Mouse (Mus musculus): ENCODE results near the gene Syvn1.
A peak's percentile ranks its signal among the peaks of the same experiment; 100 is the strongest.

Gene Syvn1

DNA sequence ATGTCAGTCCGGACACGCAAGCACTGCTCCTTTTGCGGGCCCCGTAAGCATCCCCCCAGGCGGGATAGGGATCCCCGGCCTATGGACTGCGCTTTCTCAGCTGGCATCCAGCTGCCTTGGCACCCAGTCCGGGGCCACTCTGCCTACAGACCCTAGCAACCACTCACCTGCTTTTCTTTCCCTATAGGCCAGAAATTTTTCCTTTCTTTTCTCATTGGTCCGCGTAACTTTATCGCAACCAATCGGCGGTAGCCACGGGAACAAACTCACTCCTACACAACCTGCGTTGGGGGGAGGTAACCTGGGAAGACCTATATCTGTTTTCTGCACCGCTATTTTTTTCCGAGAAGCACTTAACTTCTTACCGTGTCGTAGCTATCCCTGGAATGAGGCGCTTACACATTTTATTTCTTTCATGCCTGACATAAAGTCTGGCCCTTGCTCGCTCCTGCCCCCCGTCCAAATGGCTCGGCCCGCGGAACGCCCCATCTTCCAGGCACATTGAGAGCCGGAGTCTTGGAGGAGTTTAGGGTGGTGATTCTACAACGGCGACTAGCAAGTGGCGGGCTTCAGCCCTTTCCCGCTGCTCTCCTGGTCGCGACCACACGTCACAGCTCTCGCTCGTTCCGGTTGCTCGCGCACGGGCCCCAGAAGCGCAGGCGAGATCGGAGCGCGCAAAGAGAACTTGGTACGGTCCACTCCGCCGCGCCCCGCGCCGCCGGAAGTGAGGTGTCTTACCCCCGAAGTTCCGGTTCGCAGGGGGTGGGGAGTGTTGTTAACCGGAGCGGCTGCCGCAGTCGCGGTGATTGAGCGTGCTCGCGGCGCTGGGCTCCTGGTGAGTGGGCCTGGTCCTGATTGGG, at the start of gene Syvn1:
Gene Syvn1 (plus strand): TSS at position 283 of the 860 bp plus-strand sequence.
- DNase-seq = peak; percentile 89 to 92

DNA sequence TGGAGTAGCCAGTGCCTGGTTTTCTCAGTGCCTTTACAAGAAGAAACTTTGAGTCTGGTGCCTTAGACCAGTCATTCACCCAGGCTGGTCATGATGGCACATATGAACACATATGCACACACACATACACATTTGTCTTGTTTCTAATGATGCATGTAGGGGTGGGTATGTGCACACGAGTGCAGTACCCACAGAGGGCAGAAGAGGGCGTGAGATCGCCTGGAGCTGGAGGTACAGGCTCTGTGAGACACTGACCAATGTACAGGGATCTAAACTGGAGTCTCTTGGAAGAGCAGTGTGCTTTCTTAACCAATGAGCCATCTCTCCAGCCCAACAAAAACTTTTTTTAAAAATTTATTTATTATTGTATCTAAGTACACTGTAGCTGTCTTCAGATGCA, 48.2 kb upstream of the Syvn1 start:
- no peak for DNase-seq

DNA sequence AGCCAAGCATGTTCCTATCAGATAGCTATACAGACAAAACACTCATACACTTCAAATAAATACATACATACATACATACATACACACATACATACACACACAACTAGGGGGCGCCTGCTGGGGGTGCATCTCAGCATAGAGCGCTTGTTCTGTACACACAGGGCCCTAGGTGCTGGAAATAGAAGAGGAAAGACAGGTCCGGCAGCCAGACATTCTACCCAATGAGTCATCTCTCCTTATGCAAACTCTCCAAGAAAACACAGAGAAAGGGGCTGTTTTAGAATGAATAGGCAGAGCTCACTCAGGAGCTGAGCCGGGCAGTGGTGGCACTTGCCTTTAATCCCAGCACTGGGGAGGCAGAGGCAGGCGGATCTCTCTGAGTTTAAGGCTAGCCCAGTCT, 46.4 kb upstream of the Syvn1 start:
- no peak for DNase-seq

DNA sequence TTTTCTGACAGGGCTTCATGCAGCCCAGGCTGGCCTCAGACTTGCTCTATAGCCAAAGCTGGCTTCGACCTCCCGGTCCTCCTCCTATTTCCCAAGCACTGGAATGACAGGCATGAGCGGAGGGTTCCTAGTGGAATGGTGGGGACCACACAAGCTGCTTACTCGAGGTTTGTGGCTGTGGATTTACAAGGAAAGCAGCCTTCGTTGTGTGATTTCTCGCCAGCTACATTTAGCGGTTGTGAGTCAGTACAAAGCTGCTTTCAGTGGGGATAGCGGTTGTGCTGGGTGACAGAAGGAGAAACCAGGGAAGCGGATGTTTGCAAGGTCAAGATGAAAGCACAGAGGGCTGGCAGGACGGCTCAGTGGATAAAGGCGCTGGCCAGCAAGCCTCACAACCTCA, 40.8 kb upstream of the Syvn1 start:
- DNase-seq = no peak

DNA sequence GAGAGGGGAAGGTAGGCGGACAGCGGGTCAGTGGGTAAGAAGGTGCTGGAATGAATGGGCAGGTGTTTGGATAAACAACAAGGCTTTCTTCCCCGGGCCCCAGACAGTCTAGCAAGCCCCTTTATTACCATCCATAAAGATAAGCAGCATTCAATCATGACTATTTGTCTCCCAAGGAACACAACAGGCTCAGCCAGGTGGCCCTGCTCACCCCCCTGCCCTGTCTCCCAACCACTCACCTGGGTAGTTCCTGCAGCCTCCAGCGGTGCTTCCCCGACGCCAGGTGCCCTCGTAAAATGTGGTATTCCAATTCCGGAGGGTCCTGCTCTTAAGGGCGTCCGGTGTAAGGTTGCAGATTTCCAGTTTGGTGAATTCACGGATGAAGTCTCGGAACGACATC, 39.4 kb upstream of the Syvn1 start:
- DNase-seq = no peak

DNA sequence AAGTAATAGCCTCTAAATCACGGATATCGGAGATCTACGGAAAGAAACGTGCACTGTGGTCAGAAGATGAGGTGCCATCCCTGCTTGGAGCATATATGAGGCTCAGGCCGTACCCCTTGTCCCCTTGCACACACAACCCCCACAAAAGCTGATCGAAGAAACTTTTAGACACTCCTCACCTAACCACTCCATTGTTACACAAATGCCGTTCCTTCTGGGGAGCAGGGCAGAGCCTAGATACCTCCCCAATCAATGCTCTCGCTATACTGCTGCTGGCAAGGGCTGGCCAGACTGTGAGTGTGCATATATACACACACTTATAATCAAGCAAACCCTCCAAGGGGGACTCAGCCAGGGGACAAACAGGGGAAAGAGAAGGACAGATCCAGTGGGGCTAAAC, 37.2 kb upstream of the Syvn1 start:
- no peak for DNase-seq

DNA sequence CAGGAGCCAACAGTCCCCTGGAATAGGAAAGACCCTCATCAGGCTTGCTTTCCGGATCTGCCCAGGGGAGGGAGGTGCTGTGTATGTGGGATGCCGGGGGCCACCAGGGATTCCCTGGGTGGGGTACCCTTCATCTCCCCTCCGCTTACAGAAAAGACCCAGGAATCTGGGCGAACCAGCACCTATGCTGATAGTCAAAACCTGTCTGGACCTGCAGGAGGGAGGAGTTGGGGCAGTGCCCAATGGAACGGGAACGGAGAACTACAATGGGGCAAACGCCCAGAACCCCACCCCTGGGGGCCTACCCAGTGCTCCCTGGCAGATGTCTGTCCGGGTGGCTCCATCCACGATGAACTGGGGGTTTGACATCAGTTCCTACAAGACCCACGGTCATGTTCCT, 32.7 kb upstream of the Syvn1 start:
- DNase-seq = no peak

DNA sequence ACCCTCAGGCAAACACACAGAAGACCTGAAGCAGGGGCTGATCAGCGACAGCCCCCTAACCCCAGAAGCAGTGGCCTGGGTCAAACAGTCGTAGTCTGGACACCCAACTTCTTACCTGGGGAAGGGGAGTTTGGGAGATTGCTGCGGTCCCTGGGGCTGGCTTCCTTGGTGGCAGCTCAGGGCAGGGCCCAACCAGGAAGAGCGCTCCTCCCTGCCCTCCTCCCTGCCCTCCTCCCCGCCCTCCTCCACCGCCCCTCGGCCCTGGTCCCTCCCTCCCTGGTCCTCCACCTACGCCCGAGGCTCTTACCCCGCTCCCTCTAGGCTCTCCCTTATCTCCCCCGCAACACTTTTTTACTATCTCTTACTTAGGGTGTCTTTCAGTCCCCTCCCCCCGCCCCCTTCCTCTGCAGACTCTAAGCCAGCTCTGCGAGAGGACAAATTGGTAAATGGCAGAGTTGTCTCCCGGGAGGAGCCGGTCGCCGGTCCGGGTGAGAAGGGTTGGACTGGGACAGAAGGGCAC, 31.3 kb upstream of the Syvn1 start:
- peak; percentile 25 to 32 for DNase-seq

DNA sequence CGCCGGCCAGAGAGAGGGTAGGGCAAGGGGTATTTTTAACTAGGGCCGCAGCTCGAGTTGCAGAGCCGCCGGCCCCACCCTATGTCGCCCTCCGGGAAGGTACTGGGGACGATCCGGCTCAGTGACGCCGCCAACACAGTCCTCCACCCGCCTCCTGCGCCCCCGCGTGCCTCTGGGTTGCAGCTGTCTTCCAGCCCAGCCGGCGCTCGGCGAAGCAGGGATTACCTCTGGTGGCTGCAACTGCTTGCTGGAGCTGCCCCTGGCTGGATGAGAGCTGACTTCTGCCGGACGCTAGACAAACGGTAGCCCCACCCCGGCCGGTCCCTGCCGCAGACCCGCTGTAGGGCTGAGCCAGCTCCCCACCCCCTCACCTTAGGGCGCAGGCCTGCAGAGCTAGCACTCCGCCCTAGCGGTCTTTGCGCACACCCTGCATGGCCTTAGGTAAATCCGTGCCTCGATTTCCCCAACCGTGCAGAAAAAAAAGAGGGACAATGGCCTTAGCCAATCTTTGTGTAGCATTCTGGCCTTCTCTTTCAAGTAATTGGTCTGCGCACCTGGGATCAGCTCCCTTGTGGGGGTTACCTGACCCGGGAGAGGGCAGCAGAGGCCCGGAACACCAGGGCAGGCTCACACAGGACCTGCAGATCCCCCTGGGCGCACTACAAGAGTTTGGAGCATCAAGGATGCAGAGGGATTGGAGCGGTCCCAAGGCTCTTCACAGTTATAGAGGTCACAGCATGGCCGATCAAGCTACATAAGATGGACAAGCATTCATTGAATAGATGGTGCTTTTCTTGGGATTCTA, 30.7 kb upstream of the Syvn1 start, which contains the start of gene Capn1:
Gene Capn1 (minus strand): TSS at position 387 of the 805 bp plus-strand sequence.
- peak; percentile 59 to 63 for DNase-seq

DNA sequence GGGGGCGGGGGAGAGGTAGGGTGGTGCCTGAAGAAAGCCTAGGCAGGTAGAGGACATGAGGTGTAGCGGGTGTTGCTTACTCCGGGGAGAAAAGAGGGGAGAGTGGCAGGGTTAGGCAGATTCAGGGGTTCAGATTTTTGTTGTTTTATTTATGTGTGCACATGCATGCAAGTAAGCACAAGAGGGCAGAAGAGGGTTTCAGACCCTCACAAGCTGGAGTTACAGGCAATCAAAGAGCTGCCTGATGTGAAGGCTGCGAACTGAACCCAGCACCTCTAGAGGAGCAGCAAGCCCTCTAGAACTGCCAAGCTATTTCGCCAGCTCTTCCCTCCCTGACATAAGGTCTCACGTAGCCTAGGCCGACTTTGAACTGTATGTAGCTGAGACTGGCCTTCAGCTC, 29.8 kb upstream of the Syvn1 start:
- DNase-seq = peak; percentile 15 to 24

DNA sequence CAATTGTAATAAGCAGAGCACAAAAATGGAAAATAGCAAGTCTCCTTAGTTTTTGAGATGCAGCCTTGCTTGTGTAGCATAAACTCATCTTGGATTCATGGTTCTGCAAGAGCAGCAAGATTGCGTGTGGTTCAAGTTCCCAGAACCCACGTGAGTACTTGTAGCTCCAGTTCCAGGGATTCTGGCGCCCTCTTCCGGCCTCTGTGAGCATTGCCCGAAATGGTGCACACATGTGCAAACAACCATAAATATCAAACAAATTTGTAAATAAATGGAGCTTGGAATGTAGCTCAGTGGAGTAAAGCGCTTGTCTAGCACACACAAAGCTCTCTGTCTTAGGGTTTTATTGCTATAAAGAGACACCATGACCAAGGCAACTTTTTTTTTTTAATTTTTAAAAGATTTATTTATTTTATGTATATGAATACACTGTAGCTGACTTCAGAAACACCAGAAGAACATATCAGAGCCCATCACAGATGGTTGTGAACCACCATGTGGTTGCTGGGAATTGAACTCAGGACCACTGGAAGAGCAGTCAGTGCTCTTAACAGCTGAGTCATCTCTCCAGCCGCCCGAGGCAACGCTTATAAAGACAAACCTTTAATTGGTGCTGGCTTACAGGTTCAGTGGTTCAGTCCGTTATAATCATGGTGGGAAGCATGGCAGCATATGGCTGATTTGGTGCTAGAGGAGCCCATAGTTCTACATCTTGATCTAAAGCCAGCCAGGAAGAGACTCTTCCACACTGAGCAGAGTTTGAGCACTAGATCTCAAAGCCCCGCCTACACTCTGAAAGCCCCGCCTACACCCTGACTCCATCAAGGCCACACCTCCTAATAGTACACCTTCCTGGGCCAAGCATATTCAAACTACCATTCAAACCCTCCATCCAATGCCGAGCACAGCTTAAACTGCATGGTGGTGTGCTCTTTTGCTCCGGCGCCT, 28.0 kb upstream of the Syvn1 start:
- peak; percentile 93 to 94 for DNase-seq

DNA sequence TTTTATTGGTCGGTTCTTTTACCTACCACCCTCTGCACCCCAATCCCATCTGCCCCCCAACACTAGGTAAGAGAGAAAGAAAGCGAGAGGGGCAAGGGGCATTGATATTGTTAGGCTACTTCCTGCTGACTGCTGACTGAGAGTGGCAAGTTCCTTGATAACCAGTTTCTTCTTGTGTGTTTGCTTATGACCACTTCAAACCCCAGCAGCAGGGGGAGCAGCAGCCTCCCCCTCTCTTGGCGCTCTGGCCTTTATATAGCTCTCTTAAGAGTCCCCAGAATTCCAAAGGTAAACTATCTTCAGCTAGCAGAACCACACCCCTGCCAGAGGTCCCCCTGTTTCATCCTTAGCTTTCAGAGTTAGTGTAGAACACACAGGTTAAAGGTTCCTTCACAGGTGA, 26.1 kb upstream of the Syvn1 start:
- DNase-seq = no peak

DNA sequence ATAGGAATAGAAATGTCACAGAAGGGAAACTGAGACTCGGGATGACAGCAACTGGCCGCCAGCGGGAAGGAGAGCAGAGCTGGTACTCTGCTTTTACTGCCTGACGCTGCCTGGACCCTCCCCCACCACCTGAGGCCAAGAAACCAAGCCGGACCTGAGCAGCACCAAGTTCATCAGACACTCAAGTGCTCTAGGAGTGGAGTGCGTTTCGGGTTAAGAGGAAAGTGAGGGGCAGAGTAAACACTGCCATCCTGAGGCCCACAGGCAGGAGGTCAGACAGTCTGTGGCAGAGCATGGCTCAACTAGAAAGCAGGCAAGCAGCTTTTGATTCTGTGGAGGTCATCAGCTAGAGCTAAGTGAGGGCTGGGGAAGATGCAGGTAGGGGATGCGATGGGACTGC, 23.3 kb upstream of the Syvn1 start:
- no peak for DNase-seq

DNA sequence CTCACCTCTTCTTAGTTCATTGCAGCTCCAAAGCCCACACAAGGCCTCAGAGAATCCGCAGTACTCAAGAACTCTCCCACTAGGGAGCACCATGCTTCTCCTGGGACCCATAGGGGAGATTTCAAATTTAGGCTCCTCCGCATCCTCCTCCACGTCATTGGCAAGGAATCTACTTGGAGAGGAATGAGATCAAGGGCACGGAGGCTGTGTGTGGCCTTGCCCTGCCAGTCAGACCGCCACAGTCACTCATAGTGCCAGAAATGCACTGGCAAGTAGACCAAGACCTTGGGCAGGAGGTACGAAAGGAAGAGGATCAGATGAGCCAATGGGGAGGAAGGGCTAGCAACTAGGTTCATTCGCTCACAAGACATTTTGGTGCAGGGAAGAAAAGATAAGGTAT, 22.4 kb upstream of the Syvn1 start:
- DNase-seq = no peak

DNA sequence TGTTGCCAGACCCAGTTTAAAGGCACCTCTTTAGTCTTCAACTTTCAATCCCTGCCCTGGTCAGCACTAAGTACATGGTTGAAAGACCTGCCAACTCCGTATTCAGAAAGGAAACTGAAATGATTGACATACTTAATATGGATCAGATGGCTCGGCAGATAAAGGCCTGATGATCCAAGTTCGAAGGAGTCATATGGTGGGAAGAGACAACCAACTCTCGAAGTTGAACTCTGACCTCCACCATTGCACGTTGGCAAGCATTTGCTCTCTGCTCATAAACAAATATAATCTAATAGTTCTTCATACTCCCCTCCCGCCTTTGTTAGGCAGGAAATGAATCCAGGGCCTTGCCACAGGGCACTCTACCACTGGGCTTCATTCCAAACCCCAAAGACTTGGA, 17.4 kb upstream of the Syvn1 start:
- no peak for DNase-seq

DNA sequence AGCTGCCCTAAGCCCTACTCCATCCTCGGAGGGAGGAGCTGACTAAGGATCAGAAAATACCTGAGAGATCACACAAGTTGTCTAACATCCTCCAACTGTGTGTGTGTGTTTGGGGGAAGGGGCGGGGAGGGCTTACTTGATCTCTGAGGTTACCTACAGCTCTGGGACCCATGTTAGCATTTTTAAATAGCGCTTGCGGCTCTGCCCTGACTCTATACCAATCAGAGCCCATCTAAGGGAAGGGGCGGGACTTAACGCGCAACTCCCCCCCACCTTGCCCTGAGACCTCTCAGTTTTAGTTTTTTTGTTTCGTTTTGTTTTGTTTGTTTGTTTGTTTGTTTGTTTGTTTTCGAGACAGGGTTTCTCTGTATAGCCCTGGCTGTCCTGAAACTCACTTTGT, 16.9 kb upstream of the Syvn1 start:
- no peak for DNase-seq

DNA sequence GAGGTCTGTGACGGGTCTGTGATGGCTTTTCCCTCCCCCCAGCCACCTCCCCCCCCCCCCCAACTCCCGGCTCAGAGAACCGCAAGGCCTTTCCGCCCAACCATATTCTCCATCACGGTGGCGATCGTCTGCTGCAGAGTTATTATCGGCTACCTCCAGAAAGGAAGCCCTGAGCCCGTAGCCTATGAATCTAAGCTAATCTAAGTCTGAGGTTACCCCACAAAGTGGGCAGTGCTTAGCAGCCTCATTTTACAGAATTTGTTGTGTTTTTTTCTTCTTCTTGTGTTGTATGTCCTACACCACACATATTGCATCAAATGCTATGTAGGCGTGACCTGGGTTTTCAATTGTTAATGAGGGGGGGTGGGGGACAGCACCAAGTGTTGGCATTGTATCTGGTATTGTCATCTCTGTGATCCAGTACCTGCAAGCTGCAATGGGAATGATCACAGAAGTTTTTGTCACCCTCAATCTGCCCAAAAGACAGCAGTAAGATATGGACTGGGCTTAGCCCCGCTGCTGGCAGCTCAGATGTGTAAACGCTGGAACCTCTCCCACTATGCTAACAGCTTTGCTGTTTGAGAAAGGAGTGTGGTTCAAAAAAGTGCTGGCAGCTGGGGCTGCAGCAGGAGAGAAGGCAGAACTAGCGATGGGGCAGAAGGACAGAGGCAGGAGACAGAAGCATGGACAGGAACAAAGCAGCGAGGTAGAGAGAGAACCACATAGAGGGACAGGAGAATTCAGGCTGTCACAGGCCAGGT, 15.7 kb upstream of the Syvn1 start:
- DNase-seq = no peak

DNA sequence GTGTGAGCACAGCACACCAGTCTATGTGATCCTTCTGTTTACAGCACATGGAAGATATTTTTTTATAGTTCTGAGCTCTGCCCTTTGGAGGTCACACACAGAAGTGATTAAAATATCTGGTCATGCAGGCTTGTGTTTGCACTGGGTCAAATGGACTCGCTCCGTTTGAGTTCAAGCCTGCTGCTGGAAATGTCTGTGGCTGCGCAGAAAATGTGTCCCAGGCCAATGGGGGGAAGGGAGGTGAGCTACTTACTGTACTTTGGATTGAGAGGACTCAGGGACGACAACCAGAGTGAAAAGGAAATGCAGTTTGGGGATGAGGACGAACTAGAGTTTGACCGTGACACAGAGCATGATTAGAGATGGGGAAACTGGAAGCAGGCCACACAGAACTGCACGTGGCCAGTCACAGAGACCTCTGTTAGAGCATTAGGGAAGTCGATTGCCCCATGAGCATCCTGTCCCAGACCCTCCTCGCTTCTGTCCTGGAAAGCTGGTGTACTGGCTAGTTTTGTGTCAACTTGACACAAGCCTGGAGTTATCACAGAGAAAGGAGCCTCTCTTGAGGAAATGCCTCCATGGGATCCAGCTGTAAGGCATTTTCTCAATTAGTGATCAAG, 10.3 kb upstream of the Syvn1 start:
- DNase-seq = no peak

DNA sequence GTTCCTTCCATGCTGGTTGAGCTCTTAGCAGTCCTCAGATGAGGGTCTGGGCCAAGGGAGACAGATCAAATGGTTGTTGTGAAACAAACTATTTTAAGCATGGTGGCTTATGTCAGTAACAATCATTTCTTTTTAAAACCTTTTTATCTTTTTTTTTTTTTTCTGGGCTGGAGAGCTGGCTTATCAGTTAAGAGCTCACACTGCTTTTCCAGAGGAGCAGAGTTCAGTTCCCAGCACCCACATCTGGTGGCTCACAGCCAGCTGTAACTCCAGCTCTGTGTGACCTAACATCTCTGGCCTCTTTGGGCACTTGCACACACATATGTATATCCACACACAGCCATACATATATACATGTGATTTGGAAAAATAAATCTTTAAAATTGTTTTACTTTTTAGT, 8.7 kb upstream of the Syvn1 start:
- DNase-seq = no peak

DNA sequence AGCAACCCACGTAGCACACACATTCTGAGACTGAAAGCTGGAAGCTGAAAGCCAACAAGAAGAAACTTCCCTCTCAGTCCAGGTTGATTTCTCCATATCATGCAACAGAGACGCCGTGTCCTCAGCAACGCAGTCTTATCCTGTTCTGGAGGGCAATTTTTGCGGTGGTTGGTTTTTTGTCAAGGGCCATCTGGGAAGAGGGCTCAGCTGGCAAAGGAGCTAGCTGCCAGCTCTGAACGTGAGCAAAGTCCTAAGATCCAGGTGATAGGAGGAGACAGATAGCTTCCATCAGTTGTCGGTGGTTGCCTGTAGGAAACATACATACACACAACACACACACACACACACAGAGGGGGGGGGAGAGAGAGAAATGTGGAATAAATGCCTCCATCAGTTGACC, 8.1 kb upstream of the Syvn1 start:
- DNase-seq = no peak

DNA sequence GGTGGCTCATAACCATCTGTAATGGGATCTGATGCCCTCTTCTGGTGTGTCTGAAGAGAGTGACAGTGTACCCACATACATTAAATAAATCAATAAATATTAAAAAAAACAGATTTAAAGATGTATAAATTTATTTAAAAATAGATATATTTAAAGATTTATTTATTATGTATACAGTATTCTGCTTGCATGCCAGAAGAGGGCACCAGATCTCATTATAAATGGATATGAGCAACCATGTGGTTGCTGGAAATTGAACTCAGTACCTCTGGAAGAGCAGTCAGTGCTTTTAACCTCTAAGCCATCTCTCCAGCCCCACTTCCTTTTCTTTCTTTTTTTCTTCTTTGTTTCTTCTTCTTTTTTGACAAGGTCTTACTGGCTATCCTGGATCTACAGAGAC, 6.4 kb upstream of the Syvn1 start:
- DNase-seq = peak in 1 of 2 experiments; percentile 35
